Mouse (Mus musculus) G1E (cell line): ENCODE measurements around the gene Ccdc85a. TPM values are rescaled to one million over a fixed set of nuclear protein-coding genes. Genes with fewer than 3 reads are reported as not detected.

Source experiments
- ATAC-seq: 2 replicates; pipeline ENCODE4 v1.8.0; 2016; ENCODE audit warnings: mild to moderate bottlenecking; ENCODE audit not compliant: insufficient number of reproducible peaks, poor library complexity, low FRiP score, severe bottlenecking; ENCODE audit errors: extremely low read depth
- DNase-seq: peaks from one replicate; pipeline ENCODE4 v3.0.0; 2012; ENCODE audit warnings: low spot score
- H3K27me3 ChIP-seq: 2 replicates; pipeline ENCODE4 v1.6.1; 2012; ENCODE audit warnings: mild to moderate bottlenecking, low read length, inconsistent platforms; ENCODE audit not compliant: insufficient read depth
- H3K36me3 ChIP-seq: replicated peaks from 2 replicates; pipeline ENCODE3; 2012; ENCODE audit warnings: mild to moderate bottlenecking, inconsistent platforms
- H3K4me1 ChIP-seq: 2 replicates; pipeline ENCODE4 v1.6.1; 2012; ENCODE audit warnings: low read depth, low read length, inconsistent platforms, mixed read lengths; ENCODE audit not compliant: insufficient read depth
- H3K4me3 ChIP-seq: 2 replicates; pipeline ENCODE4 v1.5.1; 2012; ENCODE audit warnings: low read depth, mild to moderate bottlenecking, inconsistent platforms, low read length, moderate library complexity, mixed read lengths
- H3K9me3 ChIP-seq: replicated peaks from 2 replicates; pipeline ENCODE4 v1.6.1; 2012; ENCODE audit warnings: inconsistent platforms
- CTCF ChIP-seq: IDR thresholded peaks from 2 replicates; pipeline ENCODE4 v1.5.1; 2012; ENCODE audit warnings: low read depth, low read length, inconsistent platforms, mixed read lengths
- GATA1 ChIP-seq: IDR thresholded peaks from 2 replicates; pipeline ENCODE4 v1.6.1; 2012; ENCODE audit warnings: borderline replicate concordance, low read length, inconsistent platforms, mixed read lengths
- GATA2 ChIP-seq: IDR thresholded peaks from 2 replicates; pipeline ENCODE4 v1.6.1; 2012; ENCODE audit warnings: low read depth, low read length, inconsistent platforms, borderline replicate concordance
- POLR2AphosphoS5 ChIP-seq: IDR thresholded peaks from 2 replicates; pipeline ENCODE4 v1.6.1; 2012; ENCODE audit warnings: low read depth, low read length, inconsistent platforms; ENCODE audit not compliant: insufficient replicate concordance
- TAL1 ChIP-seq: conservative IDR thresholded peaks from 2 replicates; pipeline ENCODE4 v1.6.1; 2012; ENCODE audit warnings: low read depth, low read length, inconsistent platforms, mixed read lengths
- polyA plus RNA-seq: library from polyadenylated mRNA; stranded (reverse); fragments of >175 nt; gene quantifications from 2 replicates; pipeline ENCODE4 v1.2.3, GENCODE M21; 2012
- total RNA-seq, 2 experiments: library from RNA; stranded (forward) in 1 of 2; stranded (reverse) in 1 of 2; fragments of 200-1000 nt in 1 of 2; fragments of >200 nt in 1 of 2; fragmentation: Nextera tagmentation in 1 of 2; gene quantifications; 2 replicates each; pipeline ENCODE4 v1.2.3; 2014 to 2017

The Ccdc85a gene
- total and polyA plus RNA-seq, 3 experiments = 0.05 TPM; not detected in 2

DNA sequence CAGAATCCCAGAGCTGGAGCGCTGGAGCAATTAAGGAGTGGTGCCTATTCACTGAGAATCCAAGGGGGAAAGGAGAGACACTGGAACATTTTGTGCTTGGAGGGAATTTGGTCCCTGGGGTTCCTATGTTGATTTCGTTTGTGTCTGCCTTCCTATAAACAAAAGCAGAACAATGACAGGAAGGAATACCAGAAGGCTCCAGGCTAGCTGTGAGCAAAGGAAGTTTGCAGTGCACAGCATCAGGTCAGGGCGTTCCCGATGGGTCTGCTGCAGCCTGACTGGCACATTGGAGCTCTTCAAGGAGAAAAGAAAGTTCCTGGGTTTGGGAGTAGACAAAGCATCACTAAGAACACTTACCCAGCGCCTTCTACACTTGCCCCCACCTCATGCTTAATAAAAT, 1.9 kb downstream of the Ccdc85a start:
- TF ChIP-seq TAL1 = no peak
- TF ChIP-seq POLR2AphosphoS5 = no peak
- no peak for TF ChIP-seq GATA1
- TF ChIP-seq CTCF = no peak
- no peak for TF ChIP-seq GATA2
- no peak for DNase-seq
- Histone ChIP-seq H3K27me3 (peaks cover 6% of the 10 kb centered on the region; the same call in 1 of the 2 replicates), H3K9me3 (no peaks in the 10 kb centered on the region), H3K4me3 (no peak overlapping the region), H3K36me3 (no peaks in the 10 kb centered on the region), H3K4me1 (no peaks in the 10 kb centered on the region)
- no peak for ATAC-seq

- H3K9me3 ChIP-seq = no peaks in the 10 kb centered on the region
- ATAC-seq (no peak), DNase-seq (no peak)
- TF ChIP-seq CTCF = no peak
- TF ChIP-seq TAL1 = no peak
- H3K36me3 ChIP-seq = no peaks in the 10 kb centered on the region
- no peaks in the 10 kb centered on the region for H3K4me1 ChIP-seq
- H3K27me3 ChIP-seq = no peaks in the 10 kb centered on the region; the same call in 1 of the 2 replicates
- H3K4me3 ChIP-seq = no peak overlapping the region
These were observed 11.7 kb downstream of the Ccdc85a start for GRCm38 (mm10) chr11:28572423-28572822.

GRCm38 (mm10) chr11:28556420-28556819, 27.7 kb downstream of the Ccdc85a start:
- Histone ChIP-seq H3K27me3 (no peaks in the 10 kb centered on the region), H3K9me3 (no peaks in the 10 kb centered on the region), H3K4me3 (no peak overlapping the region), H3K4me1 (no peaks in the 10 kb centered on the region), H3K36me3 (no peaks in the 10 kb centered on the region)
- no peak for TF ChIP-seq CTCF
- TF ChIP-seq POLR2AphosphoS5 = no peak
- no peak for TF ChIP-seq GATA2
- no peak for TF ChIP-seq GATA1
- no peak for TF ChIP-seq TAL1
- no peak for ATAC-seq
- DNase-seq = no peak

DNA sequence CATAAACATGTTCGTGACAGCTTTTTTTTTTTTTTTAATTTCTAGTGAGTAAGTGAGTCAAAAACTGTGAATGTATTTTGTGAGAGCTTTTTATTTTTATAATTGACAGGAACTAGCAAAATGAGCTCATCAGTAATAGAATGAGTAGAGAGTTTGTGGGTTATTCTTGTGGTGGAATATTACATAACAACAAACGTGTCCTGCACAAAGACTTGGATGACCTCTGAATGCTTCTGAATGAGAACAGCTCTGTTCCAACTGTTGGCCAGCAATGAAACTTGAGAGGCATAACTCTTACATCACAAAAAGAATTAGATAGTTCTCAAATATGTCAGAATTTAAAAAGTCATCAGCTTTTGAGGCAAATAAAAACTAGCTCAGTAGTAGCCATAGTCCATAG, 40.7 kb downstream of the Ccdc85a start:
- DNase-seq (no peak), ATAC-seq (no peak)
- H3K36me3 ChIP-seq = no peaks in the 10 kb centered on the region
- no peaks in the 10 kb centered on the region for H3K9me3 ChIP-seq
- no peak for TF ChIP-seq GATA2
- H3K27me3 ChIP-seq = no peaks in the 10 kb centered on the region
- no peaks in the 10 kb centered on the region for H3K4me1 ChIP-seq
- no peak overlapping the region for H3K4me3 ChIP-seq

GRCm38 (mm10) chr11:28541307-28541706, 42.8 kb downstream of the Ccdc85a start:
- H3K27me3 ChIP-seq = no peaks in the 10 kb centered on the region
- TF ChIP-seq GATA2 (no peak), GATA1 (no peak), CTCF (no peak), TAL1 (no peak)
- no peaks in the 10 kb centered on the region for H3K4me1 ChIP-seq
- DNase-seq (no peak), ATAC-seq (no peak)
- H3K9me3 ChIP-seq = no peaks in the 10 kb centered on the region
- H3K4me3 ChIP-seq = no peak overlapping the region
- no peaks in the 10 kb centered on the region for H3K36me3 ChIP-seq

GRCm38 (mm10) chr11:28533286-28533685, 50.8 kb downstream of the Ccdc85a start:
- Histone ChIP-seq H3K27me3 (no peaks in the 10 kb centered on the region), H3K4me1 (no peaks in the 10 kb centered on the region), H3K4me3 (no peak overlapping the region), H3K9me3 (peaks cover 2% of the 10 kb centered on the region; the same call in 1 of the 2 replicates), H3K36me3 (no peaks in the 10 kb centered on the region)
- ATAC-seq = no peak
- TF ChIP-seq GATA1 (no peak), CTCF (no peak), POLR2AphosphoS5 (no peak), GATA2 (no peak), TAL1 (no peak)
- no peak for DNase-seq

- H3K27me3 ChIP-seq = no peaks in the 10 kb centered on the region
- DNase-seq (no peak), ATAC-seq (no peak)
- H3K4me1 ChIP-seq = no peaks in the 10 kb centered on the region
- TF ChIP-seq TAL1 (no peak), POLR2AphosphoS5 (no peak), CTCF (no peak), GATA2 (no peak), GATA1 (no peak)
- H3K36me3 ChIP-seq = no peaks in the 10 kb centered on the region
- H3K9me3 ChIP-seq = no peaks in the 10 kb centered on the region
- H3K4me3 ChIP-seq = no peak overlapping the region
These were observed 82.9 kb downstream of the Ccdc85a start for GRCm38 (mm10) chr11:28501190-28501589.
